Mouse (Mus musculus): ENCODE data around the gene Slc52a3. TPM values are rescaled to one million over a fixed set of nuclear protein-coding genes. Genes with fewer than 3 reads are reported as not detected.
A peak's percentile ranks its signal among the peaks of the same experiment; 100 is the strongest.
"Not testable (repeated sequence)": the region's sequence is repeated elsewhere in the genome, so short reads cannot be mapped to it uniquely, and the experiment has no call there.

Gene Slc52a3
- polyA plus RNA-seq, 1 experiment from 2014 or later, result 1.4 TPM

DNA sequence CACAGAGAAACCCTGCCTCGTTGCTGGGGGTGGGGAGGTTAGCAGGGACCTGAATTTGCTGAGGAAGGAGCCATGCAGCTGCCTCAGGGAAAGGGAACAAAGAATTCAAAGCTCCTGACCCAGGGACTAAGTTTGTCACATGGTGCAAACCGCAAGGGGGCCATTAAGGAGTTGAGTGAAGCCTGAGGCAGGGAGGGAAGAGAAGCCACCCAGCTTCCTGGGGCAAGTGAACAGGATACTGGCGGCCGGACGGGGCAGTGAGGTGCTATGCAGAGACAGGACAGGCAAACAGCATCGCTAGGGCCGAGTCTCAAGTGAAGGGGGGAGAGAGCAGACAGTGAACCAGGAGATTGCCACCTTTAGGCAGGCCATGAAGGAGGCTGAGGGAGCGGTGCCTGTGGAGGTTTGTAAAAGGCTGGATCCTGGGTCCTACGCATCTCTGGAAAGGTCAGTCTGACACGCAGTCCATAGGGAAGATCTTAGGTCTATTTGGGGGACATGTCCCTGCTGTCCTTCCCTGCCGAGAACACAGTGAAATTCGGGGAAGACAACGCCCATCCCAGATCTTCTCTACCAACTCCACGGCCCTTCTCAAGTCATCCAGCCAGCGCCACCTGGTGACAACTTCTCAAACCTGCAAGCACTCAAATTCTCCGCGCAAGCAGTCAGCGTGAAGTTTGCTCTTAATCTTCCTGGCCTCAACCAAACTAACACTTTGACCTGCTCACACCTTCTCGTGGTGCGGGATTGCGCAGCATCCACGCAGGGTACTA, 1.8 kb upstream of the Slc52a3 start:
- Histone ChIP-seq H3K27ac (no peak overlapping the region), H3K4me1 (replicated peaks; ENCODE audit: control insufficient read depth, insufficient read depth, low read length) (no peaks in the 10 kb centered on the region; the same call in none of the 2 replicates), H3K27me3 (ENCODE audit: control insufficient read depth, insufficient read depth, low read length) (peaks cover 40% of the 10 kb centered on the region), H3K4me3 (replicated peaks; ENCODE audit: low read length) (0 out of 2 replicates have a peak overlapping the region, but pooled peaks have one; percentile 10), H3K9me3 (ENCODE audit: control insufficient read depth, low read length) (no peaks in the 10 kb centered on the region), H3K9ac (no peak overlapping the region), H3K36me3 (replicated peaks; ENCODE audit: control insufficient read depth, insufficient read depth) (no peaks in the 10 kb centered on the region), H3K4me2 (replicated peaks) (peak overlapping the region; percentile 48)
- peak; percentile 32; the same call in 1 of the 2 replicates for ATAC-seq (ENCODE audit: low FRiP score)
- peak; percentile 84 for DNase-seq (ENCODE audit: low spot score)
- WGBS, result 6% methylated on average over 22 of the region's 22 CpGs

DNA sequence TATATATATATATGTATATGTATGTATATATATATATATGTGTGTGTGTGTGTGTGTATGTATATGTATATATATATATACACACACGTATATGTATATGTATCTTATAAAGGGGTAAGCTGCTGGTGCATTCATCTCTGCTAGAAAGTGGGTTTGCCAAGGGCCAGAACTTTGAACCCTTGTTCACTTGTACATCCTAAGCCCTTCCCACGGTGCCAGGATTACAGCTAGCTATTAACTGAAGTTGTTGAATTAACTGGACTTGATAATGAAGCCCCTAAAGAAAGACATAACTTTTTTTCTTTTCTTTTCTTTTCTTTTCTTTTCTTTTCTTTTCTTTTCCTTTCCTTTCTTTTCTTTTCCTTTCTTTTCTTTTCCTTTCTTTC, 872 bp downstream of the Slc52a3 start:
- H3K36me3 ChIP-seq (replicated peaks; ENCODE audit: control insufficient read depth, insufficient read depth); H3K27ac ChIP-seq; DNase-seq (ENCODE audit: low spot score); H3K4me2 ChIP-seq (replicated peaks); ATAC-seq (ENCODE audit: low FRiP score); H3K9ac ChIP-seq; H3K4me1 ChIP-seq (replicated peaks; ENCODE audit: control insufficient read depth, insufficient read depth, low read length); H3K9me3 ChIP-seq (ENCODE audit: control insufficient read depth, low read length); H3K4me3 ChIP-seq (replicated peaks; ENCODE audit: low read length): not testable (repeated sequence)
- H3K27me3 ChIP-seq (ENCODE audit: control insufficient read depth, insufficient read depth, low read length), result peaks cover 45% of the 10 kb centered on the region
- 58% methylated on average over 2 of the region's 2 CpGs for WGBS

DNA sequence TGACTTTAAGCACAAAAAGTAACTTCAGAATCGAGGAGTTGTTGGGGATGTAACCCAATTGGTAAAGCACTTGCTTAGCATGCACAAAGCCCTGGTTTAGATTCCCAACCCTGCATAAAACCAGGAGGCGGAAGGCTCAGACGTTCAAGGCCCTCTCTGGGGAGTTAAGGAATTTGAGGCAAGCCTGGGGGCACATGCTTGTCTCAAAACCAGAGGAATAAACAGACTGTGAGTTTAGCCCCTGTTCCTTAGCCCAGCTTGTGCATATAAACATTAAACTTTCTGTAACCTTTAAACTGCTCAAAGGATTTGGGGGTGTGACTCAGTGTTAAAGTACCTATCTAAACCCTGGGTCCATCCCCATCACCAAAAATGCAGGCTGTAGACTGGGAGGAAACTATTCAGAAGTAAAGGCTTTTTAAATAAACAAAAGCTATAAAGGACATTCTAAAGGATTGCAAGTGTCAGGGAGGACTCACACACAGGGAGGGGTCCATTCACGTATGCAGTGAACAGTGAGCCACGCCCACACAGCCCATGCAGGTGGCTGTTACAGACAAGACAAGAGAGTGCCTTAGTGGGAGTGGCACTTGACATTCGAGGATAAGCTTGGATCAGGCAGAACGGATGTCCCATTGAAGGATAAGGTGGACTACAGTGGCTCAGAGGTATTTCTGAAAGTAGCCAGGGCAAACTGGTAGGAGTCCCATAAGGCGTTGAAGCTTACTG, 1.6 kb downstream of the Slc52a3 start:
- Histone ChIP-seq H3K9ac (no peak overlapping the region), H3K4me2 (replicated peaks) (no peak overlapping the region), H3K27me3 (ENCODE audit: control insufficient read depth, insufficient read depth, low read length) (peaks cover 45% of the 10 kb centered on the region), H3K36me3 (replicated peaks; ENCODE audit: control insufficient read depth, insufficient read depth) (no peaks in the 10 kb centered on the region), H3K4me3 (replicated peaks; ENCODE audit: low read length) (no peak overlapping the region), H3K9me3 (ENCODE audit: control insufficient read depth, low read length) (no peaks in the 10 kb centered on the region), H3K27ac (no peak overlapping the region), H3K4me1 (replicated peaks; ENCODE audit: control insufficient read depth, insufficient read depth, low read length) (no peaks in the 10 kb centered on the region; the same call in 1 of the 2 replicates)
- 54% methylated on average over 8 of the region's 8 CpGs for WGBS
- DNase-seq (ENCODE audit: low spot score) (no peak), ATAC-seq (ENCODE audit: low FRiP score) (no peak)

DNA sequence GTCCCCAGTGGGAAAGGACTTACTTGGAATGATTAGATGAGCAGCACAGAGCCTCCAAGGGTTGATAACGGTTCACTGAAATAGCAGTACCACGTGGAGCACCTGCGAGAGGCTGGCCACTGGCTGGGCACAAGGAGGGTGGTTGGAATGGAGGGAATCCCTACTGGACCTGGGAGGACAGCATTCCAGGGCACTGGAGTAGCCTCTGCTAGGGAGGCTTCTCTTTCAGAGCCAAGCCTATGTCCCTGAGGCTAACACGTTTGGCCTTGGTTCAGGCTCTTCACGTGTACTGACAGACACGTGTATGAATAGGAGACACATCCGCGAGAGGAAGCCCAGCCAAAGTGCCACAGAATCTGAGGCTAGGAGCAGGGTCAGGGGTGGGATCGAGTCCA, 2.2 kb downstream of the Slc52a3 start:
- Histone ChIP-seq H3K27ac (no peak overlapping the region), H3K4me1 (replicated peaks; ENCODE audit: control insufficient read depth, insufficient read depth, low read length) (no peaks in the 10 kb centered on the region; the same call in 1 of the 2 replicates), H3K4me3 (replicated peaks; ENCODE audit: low read length) (no peak overlapping the region), H3K36me3 (replicated peaks; ENCODE audit: control insufficient read depth, insufficient read depth) (no peaks in the 10 kb centered on the region), H3K4me2 (replicated peaks) (no peak overlapping the region), H3K27me3 (ENCODE audit: control insufficient read depth, insufficient read depth, low read length) (peaks cover 45% of the 10 kb centered on the region), H3K9ac (no peak overlapping the region), H3K9me3 (ENCODE audit: control insufficient read depth, low read length) (no peaks in the 10 kb centered on the region)
- no peak for DNase-seq (ENCODE audit: low spot score)
- ATAC-seq (ENCODE audit: low FRiP score), result no peak
- 71% methylated on average over 9 of the region's 9 CpGs for WGBS

DNA sequence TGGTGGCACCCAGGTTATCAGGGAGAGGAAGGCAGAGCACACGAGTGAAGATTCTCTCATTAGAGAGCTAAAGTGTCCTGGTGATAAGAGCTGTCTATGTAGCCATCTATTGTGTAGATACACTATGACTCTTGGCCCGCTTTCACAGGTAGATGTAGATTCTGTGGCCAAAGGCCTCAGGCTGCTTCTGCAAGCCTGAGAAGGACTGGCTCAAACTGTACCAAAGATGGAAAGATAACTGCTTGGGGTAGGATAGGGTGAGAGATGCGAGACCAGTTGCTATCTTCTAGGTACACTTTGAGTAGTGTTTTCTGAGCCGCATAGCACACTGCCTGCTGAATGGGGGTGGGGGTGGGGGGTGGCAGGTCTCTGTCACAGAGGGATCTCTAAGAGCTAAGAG, 2.6 kb downstream of the Slc52a3 start:
- Histone ChIP-seq H3K9ac (no peak overlapping the region), H3K27me3 (ENCODE audit: control insufficient read depth, insufficient read depth, low read length) (peaks cover 45% of the 10 kb centered on the region), H3K27ac (no peak overlapping the region), H3K9me3 (ENCODE audit: control insufficient read depth, low read length) (no peaks in the 10 kb centered on the region), H3K36me3 (replicated peaks; ENCODE audit: control insufficient read depth, insufficient read depth) (no peaks in the 10 kb centered on the region), H3K4me3 (replicated peaks; ENCODE audit: low read length) (no peak overlapping the region), H3K4me2 (replicated peaks) (no peak overlapping the region), H3K4me1 (replicated peaks; ENCODE audit: control insufficient read depth, insufficient read depth, low read length) (no peaks in the 10 kb centered on the region; the same call in 1 of the 2 replicates)
- no peak for DNase-seq (ENCODE audit: low spot score)
- no peak for ATAC-seq (ENCODE audit: low FRiP score)
- 79% methylated on average over 4 of the region's 4 CpGs for WGBS

DNA sequence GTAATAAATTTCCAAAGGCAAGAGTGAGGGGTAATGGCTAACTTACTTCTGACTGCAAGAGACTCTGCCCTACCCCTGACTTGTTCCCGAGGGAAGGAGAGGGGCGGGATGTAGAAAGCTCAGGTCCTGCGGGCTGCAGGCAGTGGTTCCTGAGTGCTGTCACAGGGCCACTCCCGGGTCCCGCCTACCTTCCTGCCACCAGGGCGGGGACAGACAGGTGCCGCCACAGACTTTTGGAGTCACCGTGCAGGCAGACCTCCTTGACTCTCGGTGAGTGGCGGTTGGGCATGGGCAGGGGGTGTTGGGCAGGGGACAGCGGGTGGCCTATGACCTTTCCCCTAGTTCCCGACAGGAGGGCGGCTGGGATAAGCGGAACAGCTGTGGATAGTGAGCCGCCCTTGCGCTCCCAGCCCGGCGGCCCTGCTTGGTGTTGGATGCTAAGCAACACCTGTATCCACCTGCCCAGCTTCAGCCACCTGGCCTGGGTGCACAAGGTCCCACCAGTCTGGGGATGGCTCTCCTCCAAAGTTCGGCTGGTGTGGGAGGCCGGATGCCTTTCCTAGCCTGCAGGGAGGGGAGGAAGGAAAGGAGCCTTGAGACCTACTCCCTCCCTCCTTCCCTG, 3.5 kb downstream of the Slc52a3 start:
- Histone ChIP-seq H3K4me2 (replicated peaks) (no peak overlapping the region), H3K27ac (no peak overlapping the region), H3K4me3 (replicated peaks; ENCODE audit: low read length) (no peak overlapping the region), H3K9ac (no peak overlapping the region), H3K9me3 (ENCODE audit: control insufficient read depth, low read length) (no peaks in the 10 kb centered on the region), H3K27me3 (ENCODE audit: control insufficient read depth, insufficient read depth, low read length) (peaks cover 45% of the 10 kb centered on the region), H3K4me1 (replicated peaks; ENCODE audit: control insufficient read depth, insufficient read depth, low read length) (no peaks in the 10 kb centered on the region), H3K36me3 (replicated peaks; ENCODE audit: control insufficient read depth, insufficient read depth) (no peaks in the 10 kb centered on the region)
- WGBS, result 7% methylated on average over 19 of the region's 20 CpGs
- DNase-seq (ENCODE audit: low spot score) (no peak), ATAC-seq (ENCODE audit: low FRiP score) (no peak)

DNA sequence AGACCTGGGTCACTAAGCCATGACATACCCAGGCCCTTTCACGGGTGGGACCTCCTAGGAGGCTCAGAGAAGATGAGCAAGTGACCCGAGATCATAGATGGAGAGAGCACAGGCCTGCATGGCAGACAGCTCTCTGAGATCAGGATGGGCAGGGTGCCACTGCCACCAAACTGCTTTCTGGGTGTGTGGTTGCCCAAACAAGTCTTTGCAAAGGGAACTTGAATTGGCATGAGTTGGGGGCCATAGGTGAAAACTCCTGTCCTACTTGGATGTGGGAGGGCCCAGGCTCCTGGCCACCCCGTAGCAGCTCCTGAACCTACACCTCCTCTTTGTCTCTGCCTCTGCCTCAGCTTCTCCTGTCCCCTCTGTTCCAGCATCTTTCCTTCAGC, 4.0 kb downstream of the Slc52a3 start:
- WGBS, result 43% methylated on average over 3 of the region's 3 CpGs
- no peak for ATAC-seq (ENCODE audit: low FRiP score)

DNA sequence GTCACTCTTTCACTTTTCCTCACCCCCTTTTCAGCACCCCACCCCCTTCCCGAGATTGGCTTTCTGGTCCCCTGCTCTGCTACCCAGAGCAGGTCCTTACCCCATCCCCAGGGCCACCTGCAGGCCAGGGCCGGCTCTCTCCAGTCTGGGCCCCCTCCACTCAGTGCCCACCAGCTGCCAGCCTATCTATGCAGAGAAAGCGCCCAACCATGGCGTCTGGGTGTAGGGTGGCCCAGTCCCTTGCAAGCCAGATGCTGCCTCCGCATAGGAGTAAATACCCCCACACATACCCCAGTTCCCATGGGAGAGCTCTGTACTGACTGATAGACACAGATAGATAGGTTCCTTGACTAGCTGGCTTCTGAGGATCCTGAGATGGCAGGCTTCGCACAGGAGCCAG, 4.4 kb downstream of the Slc52a3 start:
- peaks cover 37% of the 10 kb centered on the region for H3K27me3 ChIP-seq (ENCODE audit: control insufficient read depth, insufficient read depth, low read length)
- no peaks in the 10 kb centered on the region for H3K4me1 ChIP-seq (replicated peaks; ENCODE audit: control insufficient read depth, insufficient read depth, low read length)
- no peak overlapping the region for H3K4me3 ChIP-seq (replicated peaks; ENCODE audit: low read length)
- H3K4me2 ChIP-seq (replicated peaks), result no peak overlapping the region
- no peak overlapping the region for H3K9ac ChIP-seq
- 39% methylated on average over 6 of the region's 6 CpGs for WGBS
- no peaks in the 10 kb centered on the region for H3K36me3 ChIP-seq (replicated peaks; ENCODE audit: control insufficient read depth, insufficient read depth)
- peak; percentile 35; the same call in 1 of the 2 replicates for ATAC-seq (ENCODE audit: low FRiP score)
- no peak for DNase-seq (ENCODE audit: low spot score)
- no peak overlapping the region for H3K27ac ChIP-seq
- H3K9me3 ChIP-seq (ENCODE audit: control insufficient read depth, low read length), result no peaks in the 10 kb centered on the region

More for the DNA sequence above, 4.0 kb downstream of the Slc52a3 start:
- no peak overlapping the region for H3K9ac ChIP-seq
- H3K4me2 ChIP-seq (replicated peaks), result no peak overlapping the region
- no peaks in the 10 kb centered on the region for H3K36me3 ChIP-seq (replicated peaks; ENCODE audit: control insufficient read depth, insufficient read depth)
- no peak overlapping the region for H3K4me3 ChIP-seq (replicated peaks; ENCODE audit: low read length)
- H3K9me3 ChIP-seq (ENCODE audit: control insufficient read depth, low read length), result no peaks in the 10 kb centered on the region
- no peak for DNase-seq (ENCODE audit: low spot score)
- no peak overlapping the region for H3K27ac ChIP-seq
- peaks cover 41% of the 10 kb centered on the region for H3K27me3 ChIP-seq (ENCODE audit: control insufficient read depth, insufficient read depth, low read length)
- H3K4me1 ChIP-seq (replicated peaks; ENCODE audit: control insufficient read depth, insufficient read depth, low read length), result no peaks in the 10 kb centered on the region

DNA sequence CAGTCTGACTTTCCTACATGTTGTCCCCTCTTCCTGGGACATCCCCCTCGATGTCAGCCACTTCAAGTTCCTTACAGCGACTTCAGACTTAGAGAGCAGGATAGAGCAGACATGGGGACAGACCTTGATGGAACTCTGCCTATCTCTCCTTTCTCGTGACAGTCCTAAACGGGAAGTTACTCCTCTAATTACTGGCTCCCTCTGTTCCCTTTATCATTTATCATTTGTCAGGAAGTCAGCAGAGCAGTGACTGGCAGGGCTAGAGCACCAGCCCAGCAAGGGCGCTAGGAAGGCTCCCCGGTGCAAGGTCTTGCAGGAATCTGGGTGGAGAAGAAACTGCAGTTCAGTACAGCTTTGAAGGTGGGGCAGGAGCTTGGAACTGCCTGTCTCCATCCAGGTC, 6.2 kb downstream of the Slc52a3 start:
- H3K4me3 ChIP-seq (replicated peaks; ENCODE audit: low read length), result no peak overlapping the region
- H3K27ac ChIP-seq, result no peak overlapping the region
- H3K27me3 ChIP-seq (ENCODE audit: control insufficient read depth, insufficient read depth, low read length), result peaks cover 20% of the 10 kb centered on the region
- no peak for ATAC-seq (ENCODE audit: low FRiP score)
- no peak for DNase-seq (ENCODE audit: low spot score)
- WGBS, result 65% methylated on average over 6 of the region's 6 CpGs
- no peaks in the 10 kb centered on the region for H3K9me3 ChIP-seq (ENCODE audit: control insufficient read depth, low read length)
- H3K4me2 ChIP-seq (replicated peaks), result no peak overlapping the region
- H3K36me3 ChIP-seq (replicated peaks; ENCODE audit: control insufficient read depth, insufficient read depth), result no peaks in the 10 kb centered on the region
- no peak overlapping the region for H3K9ac ChIP-seq
- no peaks in the 10 kb centered on the region for H3K4me1 ChIP-seq (replicated peaks; ENCODE audit: control insufficient read depth, insufficient read depth, low read length)

All from hindbrain, embryonic 14.5 days (tissue).